Mouse (Mus musculus) heart, postnatal 0 days (tissue): ENCODE results near the gene Gpr37l1. TPM values are rescaled to one million over a fixed set of nuclear protein-coding genes. Genes with fewer than 3 reads are reported as not detected.

Source experiments
- ATAC-seq: fragments of 200-750 bp; cut with Nextera tagmentation; 2 replicates; pipeline ENCODE4 v1.8.0; 2017; ENCODE audit warnings: low read depth, moderate number of reproducible peaks, moderate library complexity; ENCODE audit not compliant: insufficient read depth
- DNase-seq: peaks from one replicate; pipeline ENCODE4 v3.0.0-alpha.2; 2016; ENCODE audit warnings: low spot score
- H3K27ac ChIP-seq: fragments of 300-500 bp; sonication (generic); 2 replicates; pipeline ENCODE4 v1.5.1; 2014; ENCODE audit warnings: low read depth, mild to moderate bottlenecking
- H3K27me3 ChIP-seq: fragments of 300-500 bp; sonication (generic); 2 replicates; pipeline ENCODE4 v1.6.1; 2014; ENCODE audit warnings: low read length, mixed read lengths; ENCODE audit not compliant: control insufficient read depth, insufficient read depth
- H3K36me3 ChIP-seq: fragments of 300-500 bp; sonication (generic); replicated peaks from 2 replicates; pipeline ENCODE4 v1.6.1; 2014; ENCODE audit warnings: low read length, mixed read lengths; ENCODE audit not compliant: control insufficient read depth, insufficient read depth
- H3K4me1 ChIP-seq: fragments of 300-500 bp; sonication (generic); 2 replicates; pipeline ENCODE4 v1.6.1; 2014; ENCODE audit warnings: antibody characterized with exemption; ENCODE audit not compliant: control insufficient read depth, insufficient read depth
- H3K4me2 ChIP-seq: fragments of 300-500 bp; sonication (generic); 2 replicates; pipeline ENCODE4 v1.6.1; 2014; ENCODE audit warnings: low read depth, mild to moderate bottlenecking, low read length, moderate library complexity
- H3K4me3 ChIP-seq: fragments of 300-500 bp; sonication (generic); 2 replicates; pipeline ENCODE4 v1.5.1; 2014; ENCODE audit warnings: low read depth, low read length
- H3K9ac ChIP-seq: fragments of 300-500 bp; sonication (generic); replicated peaks from 2 replicates; pipeline ENCODE4 v1.6.1; 2014; ENCODE audit warnings: low read depth, low read length, mixed read lengths
- H3K9me3 ChIP-seq: fragments of 300-500 bp; sonication (generic); replicated peaks from 2 replicates; pipeline ENCODE4 v1.6.1; 2016; ENCODE audit warnings: low read length; ENCODE audit not compliant: control insufficient read depth
- CTCF ChIP-seq: IDR thresholded peaks from 2 replicates; pipeline ENCODE4 v1.5.1; 2016; ENCODE audit warnings: antibody characterized with exemption, control low read depth, low read depth
- EP300 ChIP-seq: IDR thresholded peaks from 2 replicates; pipeline ENCODE4 v1.6.1; 2016; ENCODE audit warnings: antibody characterized with exemption, low read depth
- WGBS: fragments of 180-500 bp; shearing (Covaris S2); extraction: QIAGEN DNeasy Blood & Tissue Kit; methylation state at CpG from one replicate; pipeline ENCODE4 v1.1.7; 2014; 5-methylcytosine and 5-hydroxymethylcytosine counted together
- polyA plus RNA-seq: library from polyadenylated mRNA; unstranded; fragments of >200 nt; fragmentation: Nextera tagmentation; extraction: Ambion mirVana; gene quantifications from 2 replicates; pipeline ENCODE4 v1.2.1, GENCODE M21; 2015
- total RNA-seq: library from RNA; depleted of rRNA; stranded (reverse); fragments of >200 nt; gene quantifications from 2 replicates; pipeline ENCODE4 v1.2.3, GENCODE M21; 2014; ENCODE audit warnings: low replicate concordance

Gpr37l1 gene
- total and polyA plus RNA-seq, 2 experiments from 2014 or later = not detected

DNA sequence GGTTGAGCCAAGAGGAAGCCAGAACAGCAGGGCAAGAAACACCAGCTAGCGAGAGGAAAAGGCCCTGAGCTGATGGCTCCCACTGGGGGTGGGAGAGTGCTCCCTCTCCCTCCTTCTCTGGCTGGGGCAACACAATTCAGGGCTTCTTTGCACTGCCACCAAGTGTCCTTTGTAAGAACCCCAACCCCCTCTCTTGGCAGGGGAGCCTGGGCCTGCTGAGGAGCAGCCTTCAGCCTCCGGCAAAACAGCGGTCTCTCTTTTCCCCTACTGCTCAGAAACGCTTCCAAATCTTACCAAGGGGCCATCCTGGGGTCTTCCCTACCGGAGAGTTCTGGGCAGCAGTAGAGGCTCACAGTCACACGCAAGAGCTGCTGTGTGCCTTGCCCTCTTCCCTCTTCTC, 4.8 kb downstream of the Gpr37l1 start:
- Histone ChIP-seq H3K27ac (no peak overlapping the region), H3K27me3 (peaks cover 93% of the 10 kb centered on the region), H3K9me3 (no peaks in the 10 kb centered on the region), H3K4me1 (no peaks in the 10 kb centered on the region), H3K36me3 (no peaks in the 10 kb centered on the region), H3K4me3 (no peak overlapping the region), H3K9ac (no peak overlapping the region), H3K4me2 (no peak overlapping the region)
- WGBS = 71% methylated on average over 6 of the region's 6 CpGs
- no peak for ATAC-seq
- no peak for DNase-seq
- no peak for TF ChIP-seq CTCF

DNA sequence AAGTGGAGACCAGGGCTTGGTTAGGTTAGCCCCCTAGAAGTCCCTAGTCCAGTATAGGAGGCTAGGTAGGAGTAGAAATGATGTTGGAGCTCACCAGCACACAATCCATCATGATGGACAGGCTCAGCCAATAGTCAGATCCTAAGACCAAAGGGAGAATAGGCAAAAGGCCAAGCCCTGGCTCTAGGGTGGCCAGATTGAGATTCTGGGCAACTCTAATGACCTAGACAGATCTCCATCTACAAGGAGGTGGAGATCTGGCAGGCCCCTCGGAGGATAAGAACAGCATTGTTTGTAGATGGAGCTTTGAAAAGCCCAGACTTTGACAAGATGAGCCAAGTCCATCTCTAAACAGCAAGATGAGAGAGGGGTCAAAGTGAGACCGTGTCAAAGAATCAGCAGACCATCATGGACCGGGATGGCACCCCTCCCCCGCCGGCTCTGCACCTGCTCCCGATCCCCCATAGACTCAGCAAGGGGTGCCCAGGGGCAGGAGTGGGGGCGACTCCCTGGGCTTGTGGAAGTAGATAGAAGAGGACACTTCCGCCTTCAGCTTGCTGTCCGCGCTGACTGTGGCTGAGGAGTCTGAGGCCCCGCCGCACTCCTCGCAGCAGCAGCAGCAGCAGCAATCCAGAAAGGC, 7.0 kb downstream of the Gpr37l1 start:
- Histone ChIP-seq H3K36me3 (0 out of 2 replicates have a peak, but pooled peaks cover 3% of the 10 kb centered on the region), H3K4me1 (peaks cover 9% of the 10 kb centered on the region; the same call in 1 of the 2 replicates), H3K27me3 (peaks cover 76% of the 10 kb centered on the region), H3K9me3 (no peaks in the 10 kb centered on the region), H3K4me3 (no peak overlapping the region), H3K9ac (no peak overlapping the region), H3K4me2 (no peak overlapping the region), H3K27ac (no peak overlapping the region)
- 88% methylated on average over 13 of the region's 13 CpGs for WGBS
- no peak for DNase-seq
- ATAC-seq = no peak
- TF ChIP-seq CTCF = no peak
- TF ChIP-seq EP300 = no peak

DNA sequence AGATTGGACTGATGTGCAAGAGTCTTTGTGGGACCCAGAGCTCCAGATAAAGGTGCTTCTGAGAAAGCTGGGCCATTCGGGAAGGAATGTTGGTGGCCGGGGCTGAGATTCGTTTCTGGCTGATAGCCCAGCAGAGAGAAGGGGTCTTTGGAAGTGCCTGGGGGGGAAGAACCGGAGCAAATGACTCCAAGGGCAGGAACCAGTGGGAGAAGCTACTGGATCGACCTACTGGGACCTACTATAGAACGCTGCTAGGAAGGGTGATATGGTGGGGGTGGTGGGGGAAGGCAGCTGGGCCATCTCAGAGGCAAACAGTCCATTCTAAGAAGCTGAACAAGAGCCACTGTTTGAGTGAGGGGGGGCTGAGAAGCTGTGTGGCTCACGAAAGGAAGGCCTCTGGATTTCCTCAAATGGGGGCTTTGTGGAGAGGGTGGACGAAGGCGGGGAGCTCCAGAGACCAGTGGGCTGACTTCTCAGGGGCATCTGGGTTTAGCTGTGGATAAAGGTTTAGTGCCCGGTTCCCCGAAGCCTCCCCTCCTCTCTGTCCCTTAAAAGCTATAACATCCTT, 7.8 kb downstream of the Gpr37l1 start:
- Histone ChIP-seq H3K27ac (no peak overlapping the region), H3K27me3 (peaks cover 69% of the 10 kb centered on the region), H3K4me1 (peaks cover 10% of the 10 kb centered on the region; the same call in 1 of the 2 replicates), H3K4me2 (no peak overlapping the region), H3K4me3 (no peak overlapping the region), H3K36me3 (peaks cover 9% of the 10 kb centered on the region), H3K9me3 (no peaks in the 10 kb centered on the region), H3K9ac (no peak overlapping the region)
- WGBS = 73% methylated on average over 11 of the region's 11 CpGs
- DNase-seq (no peak), ATAC-seq (no peak)
- no peak for TF ChIP-seq EP300
- no peak for TF ChIP-seq CTCF

DNA sequence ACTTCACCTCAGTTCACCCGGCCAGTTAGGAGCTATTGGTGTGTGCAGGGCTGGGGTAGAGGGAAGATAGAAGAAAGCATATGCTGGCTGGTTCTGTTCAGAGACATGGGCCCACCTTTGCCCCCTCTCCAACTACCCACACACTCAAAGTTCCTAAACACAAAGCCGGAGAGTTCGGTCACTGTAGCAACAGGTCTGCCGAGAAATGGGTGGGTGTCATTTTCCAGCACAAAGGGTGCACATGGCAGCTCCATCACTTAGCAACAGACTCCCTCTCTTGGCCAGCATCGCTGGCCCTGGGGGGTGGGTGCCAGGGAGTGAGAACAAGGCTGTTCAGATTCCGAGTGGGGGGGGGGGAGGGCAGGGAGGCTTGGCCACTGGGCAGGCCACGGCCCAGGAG, 8.4 kb downstream of the Gpr37l1 start:
- H3K27me3 ChIP-seq = peaks cover 66% of the 10 kb centered on the region
- ATAC-seq (no peak), DNase-seq (no peak)
- H3K36me3 ChIP-seq = peaks cover 9% of the 10 kb centered on the region
- H3K9me3 ChIP-seq = no peaks in the 10 kb centered on the region
- TF ChIP-seq CTCF (no peak), EP300 (no peak)
- H3K4me3 ChIP-seq = no peak overlapping the region
- H3K4me2 ChIP-seq = no peak overlapping the region
- 70% methylated on average over 7 of the region's 7 CpGs for WGBS
- H3K9ac ChIP-seq = no peak overlapping the region
- H3K27ac ChIP-seq = no peak overlapping the region
- peaks cover 15% of the 10 kb centered on the region; the same call in 1 of the 2 replicates for H3K4me1 ChIP-seq

DNA sequence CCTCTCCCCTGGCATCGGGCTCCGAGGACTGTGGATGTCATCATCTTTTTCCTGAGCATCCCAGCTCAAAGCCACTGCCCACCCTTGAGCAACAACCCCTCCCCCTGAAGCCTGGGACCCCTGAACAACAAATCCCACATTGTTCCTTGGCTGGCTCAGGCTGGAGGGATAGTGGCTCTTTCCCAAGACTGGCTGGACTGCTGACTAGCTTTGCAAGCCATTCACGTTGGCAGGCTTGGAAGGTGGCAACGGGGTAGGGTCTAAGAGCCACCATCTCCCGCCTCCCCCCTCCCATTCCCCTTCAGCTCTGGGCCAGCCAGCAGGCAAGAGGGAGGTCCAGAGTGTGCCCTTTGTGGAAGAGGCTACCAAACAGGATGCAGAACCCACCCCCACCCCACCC, 8.8 kb downstream of the Gpr37l1 start:
- Histone ChIP-seq H3K27me3 (peaks cover 66% of the 10 kb centered on the region), H3K27ac (no peak overlapping the region), H3K9me3 (no peaks in the 10 kb centered on the region), H3K4me1 (peaks cover 16% of the 10 kb centered on the region; the same call in 1 of the 2 replicates), H3K4me2 (no peak overlapping the region), H3K4me3 (no peak overlapping the region), H3K36me3 (peaks cover 9% of the 10 kb centered on the region), H3K9ac (no peak overlapping the region)
- ATAC-seq (no peak), DNase-seq (no peak)
- 75% methylated on average over 5 of the region's 5 CpGs for WGBS
- no peak for TF ChIP-seq CTCF
- TF ChIP-seq EP300 = no peak
